Mouse (Mus musculus): Measurements from ENCODE around the gene Slc9a4. TPM values are rescaled to one million over a fixed set of nuclear protein-coding genes. Genes with fewer than 3 reads are reported as not detected.
"Not testable (repeated sequence)": the region's sequence is repeated elsewhere in the genome, so short reads cannot be mapped to it uniquely, and the experiment has no call there.

Slc9a4 gene
- polyA plus RNA-seq, 1 experiment from 2014 or later, result not detected

- ATAC-seq (replicated peaks; ENCODE audit: insufficient number of reproducible peaks, low FRiP score, low TSS enrichment), result no peak
- Histone ChIP-seq H3K27me3 (ENCODE audit: control insufficient read depth, insufficient read depth, low read length) (no peaks in the 10 kb centered on the region), H3K4me2 (no peak overlapping the region), H3K27ac (ENCODE audit: low read depth, low read length) (no peak overlapping the region), H3K36me3 (ENCODE audit: control insufficient read depth, insufficient read depth, low read length) (no peaks in the 10 kb centered on the region), H3K4me3 (ENCODE audit: low read depth, low read length) (no peak overlapping the region), H3K9ac (ENCODE audit: low read depth, low read length) (no peak overlapping the region), H3K9me3 (replicated peaks; ENCODE audit: control insufficient read depth, low read length) (no peaks in the 10 kb centered on the region), H3K4me1 (ENCODE audit: control insufficient read depth, insufficient read depth, low read length) (no peaks in the 10 kb centered on the region)
- WGBS (ENCODE audit: insufficient replicate concordance), result 70% methylated on average over 4 of the region's 4 CpGs
Measured at GRCm38 (mm10) chr1:40590931-40591330, 11.1 kb downstream of the Slc9a4 start.

GRCm38 (mm10) chr1:40597822-40598221 is 17.9 kb downstream of the Slc9a4 start:
- Histone ChIP-seq H3K4me3 (ENCODE audit: low read depth, low read length) (no peak overlapping the region), H3K4me2 (no peak overlapping the region), H3K36me3 (ENCODE audit: control insufficient read depth, insufficient read depth, low read length) (no peaks in the 10 kb centered on the region), H3K27me3 (ENCODE audit: control insufficient read depth, insufficient read depth, low read length) (no peaks in the 10 kb centered on the region), H3K9ac (ENCODE audit: low read depth, low read length) (no peak overlapping the region), H3K9me3 (replicated peaks; ENCODE audit: control insufficient read depth, low read length) (no peaks in the 10 kb centered on the region), H3K27ac (ENCODE audit: low read depth, low read length) (no peak overlapping the region), H3K4me1 (ENCODE audit: control insufficient read depth, insufficient read depth, low read length) (no peaks in the 10 kb centered on the region)
- ATAC-seq (replicated peaks; ENCODE audit: insufficient number of reproducible peaks, low FRiP score, low TSS enrichment), result no peak
- whole genome bisulfite sequencing (ENCODE audit: insufficient replicate concordance), result 52% methylated on average over 5 of the region's 5 CpGs

- 88% methylated on average over 9 of the region's 9 CpGs for WGBS (ENCODE audit: insufficient replicate concordance)
- not testable (repeated sequence) for H3K9ac ChIP-seq (ENCODE audit: low read depth, low read length); H3K36me3 ChIP-seq (ENCODE audit: control insufficient read depth, insufficient read depth, low read length); H3K27ac ChIP-seq (ENCODE audit: low read depth, low read length); H3K9me3 ChIP-seq (replicated peaks; ENCODE audit: control insufficient read depth, low read length); ATAC-seq (replicated peaks; ENCODE audit: insufficient number of reproducible peaks, low FRiP score, low TSS enrichment); H3K4me1 ChIP-seq (ENCODE audit: control insufficient read depth, insufficient read depth, low read length); H3K27me3 ChIP-seq (ENCODE audit: control insufficient read depth, insufficient read depth, low read length); H3K4me2 ChIP-seq; H3K4me3 ChIP-seq (ENCODE audit: low read depth, low read length)
Measured at GRCm38 (mm10) chr1:40599661-40600060, 19.8 kb downstream of the Slc9a4 start.

- no peak for ATAC-seq (replicated peaks; ENCODE audit: insufficient number of reproducible peaks, low FRiP score, low TSS enrichment)
- 74% methylated on average over 25 of the region's 25 CpGs for WGBS (ENCODE audit: insufficient replicate concordance)
- Histone ChIP-seq H3K9me3 (replicated peaks; ENCODE audit: control insufficient read depth, low read length) (no peaks in the 10 kb centered on the region), H3K27ac (ENCODE audit: low read depth, low read length) (no peak overlapping the region), H3K36me3 (ENCODE audit: control insufficient read depth, insufficient read depth, low read length) (no peaks in the 10 kb centered on the region), H3K4me2 (no peak overlapping the region), H3K4me1 (ENCODE audit: control insufficient read depth, insufficient read depth, low read length) (no peaks in the 10 kb centered on the region), H3K4me3 (ENCODE audit: low read depth, low read length) (no peak overlapping the region), H3K27me3 (ENCODE audit: control insufficient read depth, insufficient read depth, low read length) (no peaks in the 10 kb centered on the region), H3K9ac (ENCODE audit: low read depth, low read length) (no peak overlapping the region)
Measured at GRCm38 (mm10) chr1:40600394-40601327, 20.8 kb downstream of the Slc9a4 start.

- Histone ChIP-seq H3K27me3 (ENCODE audit: control insufficient read depth, insufficient read depth, low read length) (no peaks in the 10 kb centered on the region), H3K27ac (ENCODE audit: low read depth, low read length) (no peak overlapping the region), H3K4me2 (no peak overlapping the region), H3K4me3 (ENCODE audit: low read depth, low read length) (no peak overlapping the region), H3K9ac (ENCODE audit: low read depth, low read length) (no peak overlapping the region), H3K36me3 (ENCODE audit: control insufficient read depth, insufficient read depth, low read length) (no peaks in the 10 kb centered on the region), H3K9me3 (replicated peaks; ENCODE audit: control insufficient read depth, low read length) (no peaks in the 10 kb centered on the region), H3K4me1 (ENCODE audit: control insufficient read depth, insufficient read depth, low read length) (no peaks in the 10 kb centered on the region)
- 0 out of 2 replicates have a peak, but pooled peaks have one; percentile 52 for ATAC-seq (replicated peaks; ENCODE audit: insufficient number of reproducible peaks, low FRiP score, low TSS enrichment)
- WGBS (ENCODE audit: insufficient replicate concordance), result 72% methylated on average over 3 of the region's 3 CpGs
Measured at GRCm38 (mm10) chr1:40601461-40601860, 21.6 kb downstream of the Slc9a4 start.

- H3K9ac ChIP-seq (ENCODE audit: low read depth, low read length), result no peak overlapping the region
- H3K36me3 ChIP-seq (ENCODE audit: control insufficient read depth, insufficient read depth, low read length), result no peaks in the 10 kb centered on the region
- H3K27me3 ChIP-seq (ENCODE audit: control insufficient read depth, insufficient read depth, low read length), result no peaks in the 10 kb centered on the region
- no peaks in the 10 kb centered on the region for H3K4me1 ChIP-seq (ENCODE audit: control insufficient read depth, insufficient read depth, low read length)
- no peak overlapping the region for H3K27ac ChIP-seq (ENCODE audit: low read depth, low read length)
- H3K4me2 ChIP-seq, result no peak overlapping the region
- no peaks in the 10 kb centered on the region for H3K9me3 ChIP-seq (replicated peaks; ENCODE audit: control insufficient read depth, low read length)
- H3K4me3 ChIP-seq (ENCODE audit: low read depth, low read length), result no peak overlapping the region
- 84% methylated on average over 2 of the region's 2 CpGs for WGBS (ENCODE audit: insufficient replicate concordance)
- no peak for ATAC-seq (replicated peaks; ENCODE audit: insufficient number of reproducible peaks, low FRiP score, low TSS enrichment)
Measured at GRCm38 (mm10) chr1:40613219-40613618, 33.3 kb downstream of the Slc9a4 start.

- no peak overlapping the region for H3K4me3 ChIP-seq (ENCODE audit: low read depth, low read length)
- no peaks in the 10 kb centered on the region for H3K36me3 ChIP-seq (ENCODE audit: control insufficient read depth, insufficient read depth, low read length)
- 76% methylated on average over 5 of the region's 5 CpGs for WGBS (ENCODE audit: insufficient replicate concordance)
- H3K27ac ChIP-seq (ENCODE audit: low read depth, low read length), result no peak overlapping the region
- no peaks in the 10 kb centered on the region for H3K27me3 ChIP-seq (ENCODE audit: control insufficient read depth, insufficient read depth, low read length)
- no peak for ATAC-seq (replicated peaks; ENCODE audit: insufficient number of reproducible peaks, low FRiP score, low TSS enrichment)
- no peak overlapping the region for H3K9ac ChIP-seq (ENCODE audit: low read depth, low read length)
- H3K9me3 ChIP-seq (replicated peaks; ENCODE audit: control insufficient read depth, low read length), result no peaks in the 10 kb centered on the region
- H3K4me2 ChIP-seq, result no peak overlapping the region
- no peaks in the 10 kb centered on the region for H3K4me1 ChIP-seq (ENCODE audit: control insufficient read depth, insufficient read depth, low read length)
Measured at GRCm38 (mm10) chr1:40619093-40619492, 39.2 kb downstream of the Slc9a4 start.

GRCm38 (mm10) chr1:40619871-40620270 is 40.0 kb downstream of the Slc9a4 start:
- no peaks in the 10 kb centered on the region for H3K36me3 ChIP-seq (ENCODE audit: control insufficient read depth, insufficient read depth, low read length)
- no peak overlapping the region for H3K9ac ChIP-seq (ENCODE audit: low read depth, low read length)
- 45% methylated on average over 5 of the region's 5 CpGs for WGBS (ENCODE audit: insufficient replicate concordance)
- no peak overlapping the region for H3K4me3 ChIP-seq (ENCODE audit: low read depth, low read length)
- no peaks in the 10 kb centered on the region for H3K27me3 ChIP-seq (ENCODE audit: control insufficient read depth, insufficient read depth, low read length)
- no peak overlapping the region for H3K27ac ChIP-seq (ENCODE audit: low read depth, low read length)
- no peaks in the 10 kb centered on the region for H3K9me3 ChIP-seq (replicated peaks; ENCODE audit: control insufficient read depth, low read length)
- no peak overlapping the region for H3K4me2 ChIP-seq
- H3K4me1 ChIP-seq (ENCODE audit: control insufficient read depth, insufficient read depth, low read length), result no peaks in the 10 kb centered on the region
- ATAC-seq (replicated peaks; ENCODE audit: insufficient number of reproducible peaks, low FRiP score, low TSS enrichment), result no peak

GRCm38 (mm10) chr1:40624954-40625353 is 45.1 kb downstream of the Slc9a4 start:
- no peaks in the 10 kb centered on the region for H3K27me3 ChIP-seq (ENCODE audit: control insufficient read depth, insufficient read depth, low read length)
- no peak overlapping the region for H3K4me3 ChIP-seq (ENCODE audit: low read depth, low read length)
- no peaks in the 10 kb centered on the region for H3K9me3 ChIP-seq (replicated peaks; ENCODE audit: control insufficient read depth, low read length)
- H3K36me3 ChIP-seq (ENCODE audit: control insufficient read depth, insufficient read depth, low read length), result no peaks in the 10 kb centered on the region
- H3K4me2 ChIP-seq, result no peak overlapping the region
- no peak overlapping the region for H3K9ac ChIP-seq (ENCODE audit: low read depth, low read length)
- 70% methylated on average over 3 of the region's 3 CpGs for WGBS (ENCODE audit: insufficient replicate concordance)
- ATAC-seq (replicated peaks; ENCODE audit: insufficient number of reproducible peaks, low FRiP score, low TSS enrichment), result no peak
- no peak overlapping the region for H3K27ac ChIP-seq (ENCODE audit: low read depth, low read length)
- no peaks in the 10 kb centered on the region for H3K4me1 ChIP-seq (ENCODE audit: control insufficient read depth, insufficient read depth, low read length)
